Mouse (Mus musculus): ENCODE results near the gene Pbld2.

Pbld2 gene

GRCm38 (mm10) chr10:63023749-63024579 is at the start of gene Pbld2, which contains the start of gene Hnrnph3:
Gene Pbld2 (plus strand): TSS chr10:63024315.
Gene Hnrnph3 (minus strand): TSS chr10:63024217.
- in situ Hi-C loops (cut with MseI, MboI), result no loop called here

GRCm38 (mm10) chr10:62979667-62980038 is 44.5 kb upstream of the Pbld2 start:
- in situ Hi-C loops (cut with MseI, MboI), result no loop called here

DNA sequence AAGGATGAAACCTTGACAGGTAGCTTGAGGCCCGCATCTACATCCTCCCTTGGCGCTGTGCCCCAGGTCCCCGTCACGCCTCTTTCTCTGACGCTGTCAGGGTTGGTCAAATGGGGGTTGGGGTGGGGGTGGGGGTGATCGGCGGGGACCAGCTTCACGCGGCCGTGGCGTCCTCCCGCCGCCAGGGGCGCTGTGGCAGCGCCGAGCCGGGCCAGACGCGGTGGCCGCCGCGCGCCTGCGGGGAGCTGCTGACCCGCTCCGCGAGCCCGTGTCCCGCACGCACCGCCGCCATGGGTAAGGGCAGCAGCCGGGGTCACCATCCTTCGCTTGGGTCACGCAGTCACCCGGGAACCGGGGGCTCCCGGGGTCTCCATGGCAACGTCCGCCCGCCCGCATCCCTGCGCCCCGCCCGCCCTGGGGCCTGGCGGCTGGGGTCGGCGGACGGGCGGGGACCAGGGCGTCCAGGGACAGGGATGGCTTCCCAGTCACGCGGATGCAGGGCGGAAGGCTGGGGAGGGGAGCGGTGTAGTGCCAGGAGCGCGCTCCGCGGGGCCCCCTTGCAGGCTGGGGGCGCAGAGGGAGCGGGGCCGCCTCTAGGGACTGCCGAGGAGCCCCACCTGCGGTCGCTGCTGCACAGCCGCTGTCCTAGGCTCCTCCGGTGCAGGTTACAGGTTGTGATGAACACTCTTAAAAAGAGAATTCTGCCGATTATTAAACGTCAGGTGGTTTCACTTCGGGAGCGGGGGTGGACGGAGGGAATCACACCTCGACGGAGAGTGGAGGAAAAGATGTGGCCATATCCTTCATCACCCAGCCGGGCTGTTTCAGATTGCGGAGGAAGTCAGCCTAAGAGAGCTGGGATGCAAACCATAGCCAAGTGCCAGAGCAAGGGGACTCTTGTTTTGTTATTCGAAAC is 43.8 kb upstream of the Pbld2 start, which contains the start of gene Rufy2:
Rufy2 (plus strand) TSS at position 185 of the 916 bp plus-strand sequence.
- in situ Hi-C loops (cut with MseI, MboI), result no loop called here

GRCm38 (mm10) chr10:62984072-62984471 is 40.0 kb upstream of the Pbld2 start:
- in situ Hi-C loops (cut with MseI, MboI), result no loop called here

DNA sequence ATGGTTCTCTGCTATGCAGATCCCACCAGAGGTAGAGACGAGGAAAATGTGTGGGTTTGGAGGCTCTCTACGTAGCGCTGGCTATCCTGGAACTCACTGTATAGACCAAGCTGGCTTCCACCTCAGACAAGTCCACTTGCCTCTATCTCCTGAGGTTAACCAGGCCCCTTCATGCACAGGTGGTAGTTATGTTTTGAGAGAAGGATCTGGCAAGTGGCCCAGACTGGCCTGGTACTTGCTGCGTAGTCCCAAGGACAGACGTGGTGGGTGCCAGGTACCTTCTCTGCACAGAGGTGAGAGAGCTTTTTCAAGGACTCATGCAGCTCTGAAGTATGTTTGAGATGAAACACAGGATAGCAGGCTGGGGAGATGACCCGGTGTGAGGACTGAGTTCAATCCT is 39.6 kb upstream of the Pbld2 start:
- in situ Hi-C loops (cut with MseI, MboI), result no loop called here

GRCm38 (mm10) chr10:62987341-62987740 is 36.8 kb upstream of the Pbld2 start:
- in situ Hi-C loops (cut with MseI, MboI), result no loop called here

DNA sequence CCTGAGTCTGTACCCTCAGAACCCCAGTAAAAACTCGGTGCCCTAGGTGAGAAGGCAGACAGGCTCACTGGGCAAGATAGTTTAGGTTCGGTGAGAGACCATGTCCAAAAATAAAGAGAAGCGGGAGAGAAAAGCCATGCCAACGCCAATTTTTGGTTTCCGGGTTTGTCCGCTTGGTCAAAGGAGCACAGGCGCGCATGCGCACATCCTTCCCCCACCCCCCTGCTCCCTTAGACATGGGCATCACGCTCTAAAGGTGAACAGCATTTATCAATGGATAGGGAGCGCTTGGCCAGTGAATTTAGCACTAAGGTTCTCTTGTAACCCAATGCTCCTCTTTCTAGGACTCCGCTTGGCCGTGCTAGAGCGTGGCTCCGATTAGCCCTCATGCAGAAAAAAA is 33.5 kb upstream of the Pbld2 start:
- in situ Hi-C loops (cut with MseI, MboI), result no loop called here

DNA sequence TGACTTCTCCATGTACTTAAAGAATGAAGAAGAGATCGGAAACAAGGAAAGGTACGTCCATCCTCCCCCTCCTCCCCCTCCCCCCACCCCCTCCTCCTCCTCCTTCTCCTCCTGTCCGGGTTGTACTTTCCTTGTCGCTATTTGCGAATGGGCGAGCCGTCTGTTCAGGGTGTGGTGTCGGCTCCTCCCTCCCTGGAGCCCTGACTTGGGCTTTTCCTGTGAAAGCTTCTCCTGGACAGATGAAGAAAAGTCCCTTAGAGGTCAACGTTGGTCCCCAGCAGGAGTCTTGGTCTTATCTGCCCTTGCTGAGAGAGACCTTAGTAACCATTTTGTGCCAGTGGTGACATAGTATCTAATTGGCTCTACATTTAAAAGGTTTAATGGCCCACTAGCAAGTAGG is 30.1 kb upstream of the Pbld2 start:
- in situ Hi-C loops (cut with MseI, MboI), result no loop called here

DNA sequence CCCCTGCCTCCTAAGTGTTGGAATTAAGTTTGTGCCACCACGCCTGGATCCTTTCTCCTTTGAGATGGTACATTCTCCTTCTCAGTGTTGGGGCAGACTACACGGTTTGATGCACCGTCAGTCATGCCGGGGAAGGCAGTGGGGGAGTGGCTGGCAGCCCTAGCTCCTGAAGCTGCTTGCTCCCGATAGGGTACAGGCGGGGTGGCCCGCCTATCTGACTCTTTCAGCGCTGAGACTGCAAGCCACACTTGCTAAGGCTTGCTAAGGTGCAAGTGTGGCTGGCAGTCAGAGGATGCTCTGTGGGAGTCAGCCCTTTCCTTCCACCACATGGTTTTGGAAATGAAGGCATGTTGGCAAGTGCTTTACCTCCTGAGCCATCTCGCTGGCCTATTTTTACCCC is 23.5 kb upstream of the Pbld2 start:
- in situ Hi-C loops (cut with MseI, MboI), result no loop called here

DNA sequence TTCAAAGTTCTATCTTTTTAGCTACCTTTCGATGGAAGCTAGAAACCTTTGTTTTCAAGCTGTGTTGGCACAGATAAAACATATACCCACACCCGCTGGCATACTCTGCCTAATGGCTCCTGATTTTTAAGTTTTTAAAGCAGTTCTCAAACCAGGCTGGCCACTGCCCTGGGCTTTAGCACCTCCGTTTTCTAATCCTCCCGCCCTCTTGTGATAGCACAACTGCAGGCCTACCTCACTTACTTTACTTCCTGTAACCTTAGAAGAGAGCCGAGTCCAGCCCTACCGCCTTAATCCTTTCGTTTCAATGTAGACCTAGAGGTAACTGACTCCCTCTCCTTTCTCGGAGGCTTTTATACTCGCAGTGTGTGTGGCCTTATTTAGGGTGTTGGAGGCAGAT is 20.9 kb upstream of the Pbld2 start:
- in situ Hi-C loops (cut with MseI, MboI), result no loop called here

DNA sequence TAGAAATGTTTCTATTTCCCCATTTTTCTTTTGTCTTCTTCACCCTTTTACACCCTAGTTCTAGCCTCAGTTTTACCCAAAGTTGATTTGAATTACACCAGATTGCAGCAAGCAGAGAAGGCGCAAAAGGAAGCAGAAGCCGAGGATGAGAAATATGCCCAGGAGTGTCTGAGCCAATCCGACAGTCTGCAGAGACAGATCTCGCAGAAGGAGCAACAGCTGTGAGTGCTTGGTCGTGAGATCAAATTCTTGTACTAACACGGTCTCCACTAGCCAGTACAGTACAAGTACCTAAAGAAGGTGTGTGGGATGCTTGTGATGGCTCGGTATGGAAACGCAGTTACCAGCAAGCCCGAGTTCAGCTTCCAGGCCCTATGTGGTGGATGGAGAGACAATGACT is 19.6 kb upstream of the Pbld2 start:
- in situ Hi-C loops (cut with MseI, MboI), result no loop called here

DNA sequence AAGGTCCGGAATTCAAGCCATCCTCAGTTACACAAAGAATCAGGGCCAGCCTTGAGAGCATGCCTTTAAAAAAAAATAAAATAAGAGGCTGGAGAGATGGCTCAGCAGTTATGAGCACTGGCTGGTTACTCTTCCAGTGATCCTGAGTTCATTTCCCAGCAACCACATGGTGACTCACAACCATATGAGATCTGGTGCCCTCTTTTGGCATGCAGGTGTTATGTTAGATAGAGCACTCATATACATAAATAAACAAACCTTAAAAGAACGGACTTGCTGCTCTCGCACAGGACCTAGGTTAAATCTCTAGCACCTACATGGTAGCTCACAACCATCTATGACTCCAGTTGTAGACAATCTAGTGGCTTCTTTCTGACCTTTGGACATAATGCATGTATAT is 15.9 kb upstream of the Pbld2 start:
- in situ Hi-C loops (cut with MseI, MboI), result no loop called here

DNA sequence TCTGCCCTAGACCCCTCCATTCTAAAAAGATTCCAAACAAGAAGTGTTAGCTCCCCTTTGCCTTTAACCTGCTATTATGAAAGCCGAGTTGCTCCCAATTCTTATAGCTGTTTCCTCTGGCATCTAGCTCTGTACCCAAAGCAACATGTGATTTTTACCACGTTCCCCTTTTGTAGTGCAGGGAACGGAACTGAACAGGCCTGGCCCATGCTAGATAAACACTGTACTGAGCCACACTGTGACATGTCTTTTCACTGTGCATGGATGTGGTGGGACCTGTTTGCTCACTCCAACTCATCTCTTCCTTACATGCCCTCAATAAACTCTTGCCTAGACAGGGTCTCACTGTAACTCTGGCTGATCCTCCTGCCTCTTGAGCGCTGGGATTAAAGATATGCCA is 13.8 kb upstream of the Pbld2 start:
- in situ Hi-C loops (cut with MseI, MboI), result no loop called here

- in situ Hi-C loops (cut with MseI, MboI), result no loop called here
Observed at GRCm38 (mm10) chr10:63011556-63011955, 12.6 kb upstream of the Pbld2 start.

DNA sequence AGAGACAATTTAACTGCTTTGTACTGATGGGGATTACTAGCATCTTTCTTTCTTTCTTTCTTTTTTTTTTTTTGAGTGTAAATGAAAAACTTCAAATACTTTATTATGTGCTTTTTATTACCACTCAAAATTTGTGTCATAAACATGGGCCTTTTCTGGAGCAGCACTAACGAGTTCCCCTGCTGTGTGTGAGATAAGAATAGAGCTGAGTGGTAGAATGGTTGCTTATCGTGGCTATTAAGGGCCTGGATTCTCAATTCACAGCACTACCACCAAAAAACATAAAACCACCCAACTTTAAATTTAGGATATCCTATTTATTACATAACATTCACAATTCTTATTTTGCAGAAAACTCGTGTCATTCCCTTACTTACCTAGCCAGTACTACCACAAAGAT is 10.6 kb upstream of the Pbld2 start:
- in situ Hi-C loops (cut with MseI, MboI), result no loop called here

DNA sequence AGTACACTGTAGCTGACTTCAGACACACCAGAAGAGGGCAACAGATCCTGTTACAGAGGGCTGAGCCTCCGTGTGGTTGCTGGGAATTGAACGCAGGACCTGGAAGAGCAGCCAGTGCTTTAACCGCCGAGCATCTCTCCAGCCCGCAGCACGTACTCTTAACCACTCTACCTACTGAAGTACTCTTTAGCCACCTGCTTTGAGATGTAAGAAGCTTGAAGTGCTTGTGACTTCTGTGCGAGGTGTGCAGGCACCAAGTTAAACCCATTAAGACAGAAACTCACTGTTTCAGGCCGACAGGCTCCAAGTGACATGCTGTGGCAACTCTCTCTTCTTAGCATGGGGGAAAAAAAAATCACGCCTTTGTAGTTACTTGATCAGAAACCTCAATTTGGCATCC is 9.9 kb upstream of the Pbld2 start:
- in situ Hi-C loops (cut with MseI, MboI), result no loop called here

DNA sequence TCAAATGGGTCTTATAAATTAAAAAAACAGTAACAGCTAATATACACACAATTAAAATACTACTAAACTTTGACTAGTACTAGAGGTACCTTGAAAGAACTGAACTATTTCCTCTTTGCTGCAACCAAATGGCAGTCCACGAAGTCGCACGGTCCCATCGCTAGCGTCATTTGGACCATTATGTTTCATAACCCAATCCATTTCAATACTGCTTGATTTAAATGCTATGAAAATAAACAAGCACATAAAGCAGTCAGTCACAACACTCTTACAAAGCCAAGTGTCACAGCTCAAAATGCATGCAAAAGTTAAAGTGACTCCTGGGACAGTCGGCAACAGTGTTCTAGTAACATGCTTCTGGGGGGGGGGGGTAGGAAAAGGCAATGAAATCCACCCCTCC is 4.8 kb upstream of the Pbld2 start:
- in situ Hi-C loops (cut with MseI, MboI), result no loop called here

- in situ Hi-C loops (cut with MseI, MboI), result no loop called here
Observed at GRCm38 (mm10) chr10:63021702-63022101, 2.4 kb upstream of the Pbld2 start.

DNA sequence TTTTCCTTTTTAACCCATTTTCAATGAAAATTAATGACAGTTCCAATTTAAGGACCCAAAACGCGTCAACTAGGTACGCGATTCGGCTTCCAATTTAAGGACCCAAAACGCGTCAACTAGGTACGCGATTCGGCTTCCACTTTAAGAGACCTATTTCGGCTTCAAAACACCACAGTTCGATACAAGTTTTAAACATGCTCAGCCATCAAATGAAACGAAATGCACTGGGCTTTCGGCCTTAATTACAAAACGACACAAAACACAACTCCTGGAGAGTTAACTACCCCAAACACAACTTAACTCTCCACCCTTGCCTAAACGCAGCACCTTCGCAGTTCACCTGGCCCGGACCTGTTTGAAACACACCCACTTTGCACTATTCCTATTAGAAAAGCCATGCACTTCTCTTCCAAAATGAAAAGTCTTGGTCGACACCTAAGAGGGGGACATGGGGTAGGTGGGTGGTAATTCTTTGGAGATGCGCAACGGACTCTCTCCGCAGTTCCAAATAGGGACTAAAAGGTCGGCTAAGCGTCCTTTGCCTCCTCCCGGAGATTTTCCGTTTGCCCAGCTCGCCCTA is 1.5 kb upstream of the Pbld2 start:
- in situ Hi-C loops (cut with MseI, MboI), result no loop called here

DNA sequence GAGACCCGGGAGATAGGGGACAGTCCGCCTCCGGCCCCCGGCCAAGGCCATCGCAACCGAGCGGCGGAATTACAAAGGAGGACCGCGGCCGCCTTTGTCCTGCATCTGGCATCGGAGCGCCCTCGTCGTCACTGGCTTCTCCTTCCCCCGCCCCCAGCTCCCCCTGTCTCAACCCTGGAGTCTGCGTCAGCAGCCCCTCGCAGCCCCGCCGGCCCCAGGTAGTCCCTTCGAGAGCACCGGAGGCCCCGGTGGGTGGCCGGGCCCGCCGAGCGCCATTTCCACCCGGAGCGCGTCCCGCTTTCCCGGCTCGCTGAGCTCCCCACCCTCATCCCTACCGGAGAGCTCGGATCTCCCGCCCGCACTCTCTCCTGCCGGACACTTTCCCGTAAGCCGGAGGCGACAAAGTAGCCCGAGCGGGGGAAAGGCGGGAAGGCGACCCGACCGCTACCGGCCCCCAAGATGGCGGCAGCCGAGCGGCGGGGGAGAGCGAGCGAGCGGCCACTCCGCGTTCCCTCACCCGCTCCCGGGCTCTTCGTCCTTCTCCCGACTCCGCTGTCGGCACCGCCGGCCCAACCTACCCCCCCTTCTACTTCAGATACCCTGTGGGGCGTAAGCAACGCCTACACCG is 880 bp upstream of the Pbld2 start:
- in situ Hi-C loops (cut with MseI, MboI), result no loop called here

- in situ Hi-C loops (cut with MseI, MboI), result no loop called here
Observed at GRCm38 (mm10) chr10:63024580-63024910, 430 bp downstream of the Pbld2 start.

- in situ Hi-C loops (cut with MseI, MboI), result no loop called here
Observed at GRCm38 (mm10) chr10:63025016-63025415, 901 bp downstream of the Pbld2 start.

Data from mouse trophoblast stem cell (cell line).